In genomic region chr16:23985467-23985861, GRCm38 (mm10) we compare ENCODE assay signal across 8 mouse cellular contexts. TPM values are rescaled to one million over a fixed set of nuclear protein-coding genes. Genes with fewer than 3 reads are reported as not detected.
DNase-seq lines count a peak whose midpoint lies in the region; ATAC-seq and TF ChIP-seq lines count a peak whose summit lies in the region.

No protein-coding gene starts in this region.

- H3K4me1 ChIP-seq in embryonic facial prominence, embryonic 13.5 days = peaks cover 65% of the 10 kb centered on the region
- H3K4me1 ChIP-seq in hindbrain, postnatal 0 days (ENCODE audit: insufficient read depth, low read length) = 0 out of 2 replicates have a peak, but pooled peaks cover 4% of the 10 kb centered on the region
- H3K4me1 ChIP-seq in liver, postnatal 0 days (ENCODE audit: insufficient read depth) = peaks cover 11% of the 10 kb centered on the region

- H3K4me3 ChIP-seq in embryonic facial prominence, embryonic 13.5 days = peak overlapping the region; percentile 75; the same call in 1 of the 2 replicates
- H3K4me3 ChIP-seq in hindbrain, postnatal 0 days (ENCODE audit: low read length) = peak overlapping the region; percentile 34; the same call in 1 of the 2 replicates
- peak overlapping the region; percentile 78 for H3K4me3 ChIP-seq in liver, postnatal 0 days (ENCODE audit: low read depth, low read length)

- peak; percentile 71 for TF ChIP-seq CTCF in hindbrain, postnatal 0 days (IDR thresholded peaks at IDR 0.05; ENCODE audit: low read depth)
- peak; percentile 68 for TF ChIP-seq CTCF in liver, postnatal 0 days (IDR thresholded peaks at IDR 0.05; ENCODE audit: low read depth)

- H3K9me3 ChIP-seq in embryonic facial prominence, embryonic 13.5 days = no peaks in the 10 kb centered on the region
- no peaks in the 10 kb centered on the region for H3K9me3 ChIP-seq in hindbrain, postnatal 0 days (ENCODE audit: low read length)
- no peaks in the 10 kb centered on the region for H3K9me3 ChIP-seq in liver, postnatal 0 days (ENCODE audit: low read length)

- peaks cover 16% of the 10 kb centered on the region for H3K27me3 ChIP-seq in embryonic facial prominence, embryonic 13.5 days
- H3K27me3 ChIP-seq in hindbrain, postnatal 0 days (ENCODE audit: insufficient read depth, low read length) = peaks cover 5% of the 10 kb centered on the region; the same call in 1 of the 2 replicates
- H3K27me3 ChIP-seq in liver, postnatal 0 days (ENCODE audit: insufficient read depth, low read length) = no peaks in the 10 kb centered on the region

- no peaks in the 10 kb centered on the region for H3K36me3 ChIP-seq in embryonic facial prominence, embryonic 13.5 days
- no peaks in the 10 kb centered on the region for H3K36me3 ChIP-seq in hindbrain, postnatal 0 days (ENCODE audit: insufficient read depth, low read length)
- no peaks in the 10 kb centered on the region for H3K36me3 ChIP-seq in liver, postnatal 0 days (replicated peaks; ENCODE audit: insufficient read depth, low read length)

- H3K4me2 ChIP-seq in embryonic facial prominence, embryonic 13.5 days = peak overlapping the region; percentile 92
- H3K4me2 ChIP-seq in hindbrain, postnatal 0 days (ENCODE audit: low read depth, low read length) = peak overlapping the region; percentile 77
- H3K4me2 ChIP-seq in liver, postnatal 0 days (ENCODE audit: low read depth, low read length) = peak overlapping the region; percentile 91

- WGBS in embryonic facial prominence, embryonic 13.5 days = under 1% methylated on average over 6 of the region's 6 CpGs
- 3% methylated on average over 6 of the region's 6 CpGs for WGBS in hindbrain, postnatal 0 days
- WGBS in liver, postnatal 0 days (ENCODE audit: insufficient replicate concordance) = 2% methylated on average over 6 of the region's 6 CpGs

- TF ChIP-seq EP300 in liver, postnatal 0 days (IDR thresholded peaks at IDR 0.05; ENCODE audit: low read depth) = no peak

- DNase-seq in kidney, adult 18-20 months = peak; percentile 54
- no peak for DNase-seq in kidney, adult 11 months
- DNase-seq in Muller cell, postnatal 12 days (ENCODE audit: inconsistent ontology term) = peak; percentile 72
- DNase-seq in hindbrain, postnatal 0 days (ENCODE audit: low spot score) = peak; percentile 72
- peak; percentile 68 for DNase-seq in liver, postnatal 0 days
- peak; percentile 31 to 83 for DNase-seq in spleen, postnatal 10 days (ENCODE audit: low spot score in 2 of 2)

- no peak overlapping the region for H3K9ac ChIP-seq in embryonic facial prominence, embryonic 13.5 days
- H3K9ac ChIP-seq in hindbrain, postnatal 0 days (replicated peaks; ENCODE audit: low read length) = no peak overlapping the region
- peak overlapping the region; percentile 98; the same call in 1 of the 2 replicates for H3K9ac ChIP-seq in liver, postnatal 0 days (replicated peaks)

- H3K27ac ChIP-seq in embryonic facial prominence, embryonic 13.5 days = no peak overlapping the region
- H3K27ac ChIP-seq in hindbrain, postnatal 0 days = no peak overlapping the region; the same call in 1 of the 2 replicates
- peak overlapping the region; percentile 100 for H3K27ac ChIP-seq in liver, postnatal 0 days (ENCODE audit: low read depth)

- no peak for ATAC-seq in embryonic facial prominence, embryonic 13.5 days (ENCODE audit: insufficient number of reproducible peaks, insufficient read depth, low FRiP score, low TSS enrichment, low read depth)
- no peak for ATAC-seq in hindbrain, postnatal 0 days
- no peak for ATAC-seq in liver, postnatal 0 days
- no peak for ATAC-seq in megakaryocyte-erythroid progenitor cell, adult 5-6 weeks (replicated peaks; ENCODE audit: low FRiP score, low TSS enrichment, poor library complexity, severe bottlenecking)

RNA-seq across cellular contexts. Expression of gene Gm37419, which starts 2.8 kb away (rescaled TPM):
- not detected in 2 replicates for polyA plus RNA-seq in embryonic facial prominence, embryonic 13.5 days (2015; fragmentation: Nextera tagmentation; extraction: Ambion mirVana)
- not detected in 2 replicates for total RNA-seq in hindbrain, postnatal 0 days (2014; rRNA removed)
- not detected in 2 replicates for polyA plus RNA-seq in hindbrain, postnatal 0 days (2015; fragmentation: Nextera tagmentation; extraction: Ambion mirVana)
- not detected in 2 replicates for polyA plus RNA-seq in liver, postnatal 0 days (2015; fragmentation: Nextera tagmentation; extraction: Ambion mirVana)
- total RNA-seq in megakaryocyte-erythroid progenitor cell, adult 5-6 weeks (2014; fragmentation: Nextera tagmentation) = not detected in 2 replicates
- not detected in 2 replicates for total RNA-seq in megakaryocyte-erythroid progenitor cell, adult 5-6 weeks (2017)

RNA-seq across cellular contexts. Expression of gene Bcl6, which starts 3.2 kb away (rescaled TPM):
- 1.8 TPM in 2 replicates for polyA plus RNA-seq in embryonic facial prominence, embryonic 13.5 days (2015; fragmentation: Nextera tagmentation; extraction: Ambion mirVana)
- total RNA-seq in hindbrain, postnatal 0 days (2014; rRNA removed) = 1.8 and 4.6 TPM in 2 replicates
- polyA plus RNA-seq in hindbrain, postnatal 0 days (2015; fragmentation: Nextera tagmentation; extraction: Ambion mirVana) = 0.34 and 0.44 TPM in 2 replicates
- 0.46 and 0.69 TPM in 2 replicates for polyA plus RNA-seq in liver, postnatal 0 days (2015; fragmentation: Nextera tagmentation; extraction: Ambion mirVana)
- total RNA-seq in megakaryocyte-erythroid progenitor cell, adult 5-6 weeks (2014; fragmentation: Nextera tagmentation) = 1.2 TPM in 1 of 2 replicates, not detected in the other
- total RNA-seq in megakaryocyte-erythroid progenitor cell, adult 5-6 weeks (2017) = 0.61 and 1.3 TPM in 2 replicates

RNA-seq across cellular contexts. Expression of gene Rtp2, which starts 53.3 kb away (rescaled TPM):
- 0.79 and 2.4 TPM in 2 replicates for polyA plus RNA-seq in embryonic facial prominence, embryonic 13.5 days (2015; fragmentation: Nextera tagmentation; extraction: Ambion mirVana)
- not detected in 2 replicates for total RNA-seq in hindbrain, postnatal 0 days (2014; rRNA removed)
- polyA plus RNA-seq in hindbrain, postnatal 0 days (2015; fragmentation: Nextera tagmentation; extraction: Ambion mirVana) = 0.24 and 0.25 TPM in 2 replicates
- not detected in 2 replicates for polyA plus RNA-seq in liver, postnatal 0 days (2015; fragmentation: Nextera tagmentation; extraction: Ambion mirVana)
- total RNA-seq in megakaryocyte-erythroid progenitor cell, adult 5-6 weeks (2014; fragmentation: Nextera tagmentation) = not detected in 2 replicates
- total RNA-seq in megakaryocyte-erythroid progenitor cell, adult 5-6 weeks (2017) = not detected in 2 replicates
